Mouse (Mus musculus) heart, postnatal 4 days (tissue): ENCODE results near the gene Muc1. TPM values are rescaled to one million over a fixed set of nuclear protein-coding genes. Genes with fewer than 3 reads are reported as not detected.
A peak's percentile ranks its signal among the peaks of the same experiment; 100 is the strongest.

ENCODE experiments used
- DNase-seq: peaks from one replicate; pipeline ENCODE4 v3.0.0; 2021
- total RNA-seq, 2 experiments: library from RNA; stranded (reverse); gene quantifications; 2 replicates each; pipeline ENCODE4 v1.2.3; 2021

The Muc1 gene
- total RNA-seq, 2 experiments from 2014 or later, result 0.61 to 0.74 TPM

DNA sequence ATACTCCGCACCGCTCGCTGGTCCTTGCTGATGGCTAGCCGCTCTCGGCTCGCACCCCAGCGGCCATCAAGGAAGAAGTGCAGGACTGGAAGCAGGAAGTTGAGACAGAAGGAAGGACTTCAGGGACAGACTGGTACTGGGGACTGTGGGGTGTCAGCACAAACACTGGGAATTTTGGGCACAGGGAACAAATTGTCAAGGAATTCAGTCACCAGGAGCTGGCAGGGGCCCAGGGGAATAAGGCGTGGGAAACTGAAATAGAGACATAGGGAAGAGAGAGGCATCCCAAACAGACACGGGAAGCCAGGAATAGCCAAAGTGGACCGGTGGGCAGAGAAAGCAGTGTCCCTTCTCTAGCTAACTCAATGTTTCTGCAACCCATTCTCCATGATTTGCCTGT lies 7.7 kb downstream of the Muc1 start:
- DNase-seq, result no peak

DNA sequence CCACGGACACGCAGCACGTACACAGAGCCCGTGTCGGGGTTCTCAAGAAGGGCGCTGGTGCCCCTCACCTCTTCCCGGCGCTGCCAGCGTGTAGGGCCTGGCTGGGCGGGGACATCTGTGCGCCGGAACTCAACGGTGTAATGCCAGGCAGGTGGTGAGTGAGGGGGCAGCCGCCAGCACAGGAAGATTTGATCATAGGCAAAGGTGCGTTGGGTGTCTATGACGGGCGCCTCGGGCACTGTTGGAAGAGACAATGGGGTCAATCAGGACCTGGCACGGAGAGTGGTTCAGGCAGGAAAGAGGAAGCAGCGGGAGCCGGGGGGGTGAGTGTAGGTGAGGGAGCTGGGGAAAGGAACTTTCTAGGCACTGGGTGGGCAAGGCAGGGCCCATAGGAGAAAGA lies 8.8 kb downstream of the Muc1 start:
- DNase-seq, result no peak

DNA sequence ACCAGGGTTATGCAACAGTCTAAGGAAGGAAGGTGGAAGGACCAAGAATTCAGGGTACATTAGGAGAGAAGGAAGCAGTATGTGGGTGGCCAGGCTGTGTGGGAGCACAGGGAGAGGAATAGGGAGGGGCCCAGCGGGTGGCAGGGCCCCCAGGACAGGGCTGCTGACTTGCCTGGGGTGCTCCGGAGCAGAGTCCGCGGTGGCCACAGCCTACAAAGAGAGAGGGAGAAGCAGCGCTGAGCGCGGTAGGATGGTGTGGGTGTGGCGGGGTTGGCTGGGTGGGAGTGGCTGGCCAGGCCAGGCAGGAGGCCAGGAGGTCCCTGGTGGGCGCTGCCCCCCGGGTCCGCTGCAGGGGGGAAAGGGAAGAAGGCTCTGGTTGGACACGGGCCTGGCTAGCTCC lies 9.6 kb downstream of the Muc1 start:
- no peak for DNase-seq

DNA sequence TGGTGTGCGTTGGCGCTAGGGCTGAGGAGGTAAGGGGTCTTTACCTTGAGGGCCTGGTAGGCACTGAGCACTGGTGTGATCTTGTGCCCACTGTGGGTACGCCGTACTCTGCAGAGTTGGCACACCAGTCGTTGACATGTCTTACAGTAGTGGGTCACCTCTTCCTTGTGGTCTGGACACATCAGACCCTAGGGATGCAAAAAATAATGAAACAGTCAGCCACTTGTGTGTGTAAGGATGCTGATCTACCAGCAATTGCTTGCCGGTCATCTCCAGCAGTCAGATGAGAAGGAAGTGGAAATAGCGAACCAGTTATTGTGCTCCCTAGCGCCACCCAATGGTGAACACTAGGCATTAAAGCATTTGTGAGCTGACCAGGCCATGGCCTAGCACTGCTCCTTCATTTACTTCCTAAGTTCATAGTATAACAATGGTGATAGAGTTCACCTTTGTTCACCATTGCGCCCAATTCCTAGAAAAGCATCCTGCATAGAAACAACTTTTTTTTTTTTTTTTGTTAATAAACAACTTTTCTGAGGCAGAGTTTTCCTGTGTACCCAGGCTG lies 13.6 kb downstream of the Muc1 start:
- peak; percentile 79 for DNase-seq

DNA sequence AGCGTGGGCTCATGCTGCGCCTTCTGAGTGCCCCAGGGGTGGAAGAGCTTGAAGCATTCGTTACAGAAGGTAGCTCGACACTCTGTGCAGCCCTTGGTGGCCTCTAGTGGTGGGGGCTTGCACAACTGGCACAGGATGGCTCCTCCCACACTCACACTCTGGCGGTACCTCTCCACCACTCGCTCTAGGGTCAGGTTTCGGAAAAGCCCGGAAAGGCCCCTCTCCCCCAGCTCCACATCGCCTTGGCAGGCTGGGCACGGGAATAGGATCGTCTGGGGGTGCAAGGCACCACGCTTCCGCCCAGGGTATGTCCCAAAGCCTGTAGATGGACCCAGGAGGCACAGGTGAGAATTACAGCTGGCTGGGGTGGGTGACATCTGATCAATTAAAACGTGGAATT lies 14.8 kb downstream of the Muc1 start:
- DNase-seq, result peak; percentile 65

DNA sequence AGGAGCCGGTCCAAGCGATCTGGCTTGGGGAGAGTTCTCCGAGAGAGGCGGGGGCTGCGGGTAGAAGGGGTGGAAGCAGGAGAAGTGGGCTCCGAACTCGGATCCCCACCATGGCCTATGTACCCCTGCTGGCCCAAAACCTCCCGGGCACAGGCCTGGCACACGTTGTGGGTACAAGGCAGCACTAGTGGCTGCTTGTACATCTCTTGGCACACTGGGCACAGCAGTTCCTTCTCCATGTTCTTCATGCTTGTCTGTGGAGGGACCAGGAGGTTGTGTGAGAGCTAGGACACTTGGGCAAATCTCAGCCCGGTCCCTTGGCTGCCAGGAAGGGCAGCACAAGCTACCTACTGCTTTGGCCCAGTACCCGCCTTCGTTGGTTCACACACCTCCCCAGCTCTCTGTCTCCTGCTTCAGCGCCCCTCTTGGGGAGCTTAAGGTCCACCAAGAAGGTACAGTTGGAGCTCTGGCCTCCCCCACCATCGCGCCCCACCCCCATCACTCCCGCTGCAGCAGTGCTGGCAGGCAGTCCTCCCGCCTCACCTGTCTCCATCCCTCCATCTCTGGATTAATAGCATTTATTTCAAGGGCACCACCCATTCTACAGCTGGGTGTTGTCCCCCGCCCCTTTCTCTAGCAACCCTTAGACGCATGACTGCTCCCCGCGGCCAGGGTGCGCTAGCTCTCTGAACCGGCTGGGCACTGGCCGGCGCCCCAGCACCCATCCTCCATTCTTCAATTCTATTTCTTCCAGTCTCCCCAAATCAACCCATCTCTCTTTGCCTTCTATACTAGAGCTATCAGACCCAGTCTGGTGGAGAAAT lies 15.5 kb downstream of the Muc1 start:
- DNase-seq, result no peak

DNA sequence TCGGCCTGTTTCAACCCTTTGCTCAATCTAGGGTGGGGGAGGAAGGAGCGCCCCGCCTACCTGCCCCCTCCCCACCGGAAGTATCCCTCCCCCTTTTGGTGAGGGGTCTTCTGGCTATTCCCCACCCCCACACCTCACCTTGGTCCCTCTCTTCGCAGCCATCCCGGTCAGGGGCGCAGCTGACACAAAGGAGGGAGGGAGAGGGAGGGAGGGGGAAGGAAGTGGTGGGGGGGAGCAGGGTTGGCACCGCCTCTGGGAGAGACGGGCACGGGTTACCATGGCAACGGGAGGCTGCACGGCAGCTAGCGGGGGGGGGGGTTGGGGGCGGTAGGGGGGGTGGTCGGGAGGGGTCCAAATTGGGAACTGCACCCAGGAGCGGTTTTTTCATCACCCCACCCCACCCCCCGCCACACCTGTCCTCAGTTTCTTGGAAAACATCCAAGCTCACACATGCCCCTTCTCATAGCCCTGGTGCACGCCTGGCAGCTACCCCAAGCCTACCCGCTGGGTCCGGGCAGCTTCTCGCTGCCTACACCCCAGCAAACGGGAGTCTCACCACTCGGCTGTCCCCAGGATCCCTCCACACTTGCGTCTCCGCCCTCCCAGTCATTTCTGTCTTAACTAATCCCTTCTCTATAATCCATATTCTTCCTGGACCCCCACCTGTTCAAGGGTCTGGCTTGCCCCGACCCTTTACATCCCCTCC lies 16.3 kb downstream of the Muc1 start:
- no peak for DNase-seq

DNA sequence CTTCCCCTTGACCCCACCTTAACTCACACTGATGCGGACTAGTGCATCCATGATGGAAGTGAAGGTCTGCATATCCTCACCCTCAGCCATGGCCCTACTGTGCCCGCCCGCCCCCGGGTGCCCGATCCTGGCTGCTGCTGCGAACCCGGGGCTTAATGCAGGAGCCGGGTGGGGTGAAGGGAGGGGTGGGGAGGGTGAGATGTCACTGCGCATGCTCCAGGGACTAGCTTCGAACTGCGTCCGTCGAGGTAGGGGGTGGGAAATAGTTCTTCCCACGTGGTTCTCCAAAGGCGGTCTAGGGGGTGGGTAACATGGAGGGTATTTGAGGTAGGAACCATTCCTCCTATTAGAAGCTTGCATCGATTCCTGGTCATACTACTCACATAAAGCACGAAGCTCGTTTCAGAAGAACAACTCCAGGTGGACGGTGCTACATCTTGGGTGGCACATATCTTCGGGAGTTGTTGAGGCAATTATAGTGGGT lies 16.9 kb downstream of the Muc1 start, which contains the start of gene Krtcap2:
TSS of gene Krtcap2 (plus strand) at position 279 of the 484 bp plus-strand sequence.
- DNase-seq, result peak; percentile 35

DNA sequence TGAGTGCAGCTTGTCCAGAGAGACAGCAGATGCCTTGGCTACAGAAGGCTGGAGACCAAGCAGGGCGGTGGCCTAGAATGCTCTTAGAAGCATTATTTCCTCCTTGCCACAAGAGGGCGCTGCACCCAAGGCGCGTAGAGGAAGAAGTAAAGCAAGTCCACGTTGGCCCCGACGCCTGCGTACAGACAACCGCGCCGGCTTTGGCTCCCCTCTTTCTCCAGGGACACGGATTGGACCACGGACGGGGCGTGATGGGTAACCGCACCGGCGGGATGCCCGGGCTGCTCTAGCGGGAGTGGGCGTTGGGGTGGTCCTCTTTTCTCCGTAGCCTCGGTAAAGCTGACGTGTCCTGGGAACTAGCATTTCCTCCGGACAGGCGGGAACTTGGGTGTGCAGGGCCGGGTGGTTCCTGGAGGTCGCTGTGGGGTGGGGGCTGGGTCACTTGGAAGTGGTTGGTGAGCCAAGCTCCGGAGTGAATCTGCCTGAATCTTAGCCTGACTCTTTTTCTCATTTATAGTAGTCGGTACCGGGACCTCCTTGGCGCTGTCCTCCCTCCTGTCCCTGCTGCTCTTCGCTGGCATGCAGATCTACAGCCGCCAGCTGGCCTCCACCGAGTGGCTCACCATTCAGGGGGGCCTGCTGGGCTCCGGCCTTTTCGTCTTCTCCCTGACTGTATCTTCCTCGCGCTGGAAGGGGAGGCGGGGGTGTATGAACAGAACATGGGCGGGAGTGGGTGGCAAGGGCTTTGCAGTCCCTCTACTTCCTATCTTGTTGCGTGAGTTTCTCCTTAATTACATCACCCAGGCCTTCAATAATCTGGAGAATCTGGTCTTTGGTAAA lies 17.6 kb downstream of the Muc1 start, which contains the start of gene Trim46:
TSS of gene Trim46 (minus strand) at position 49 of the 840 bp plus-strand sequence.
- DNase-seq, result peak; percentile 90

DNA sequence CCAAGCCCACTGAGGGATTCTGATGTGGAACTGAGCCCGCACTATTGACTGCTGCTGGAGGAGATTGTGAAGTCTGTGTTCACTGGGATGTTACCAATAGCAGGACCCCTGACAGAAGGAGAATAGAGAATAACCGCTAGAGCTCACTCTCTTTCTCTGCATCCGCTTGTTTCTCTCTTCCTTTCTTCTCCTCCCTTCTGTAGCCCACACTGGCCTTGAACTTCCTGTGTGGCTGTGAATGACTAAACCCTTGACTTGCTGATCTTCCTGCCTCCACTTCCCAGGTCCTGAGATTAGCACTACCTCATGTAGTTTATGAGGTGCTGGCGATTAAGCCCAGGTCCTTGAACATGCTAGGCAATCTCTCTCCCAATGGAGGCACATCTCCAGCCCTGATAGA lies 18.6 kb downstream of the Muc1 start:
- DNase-seq, result no peak

DNA sequence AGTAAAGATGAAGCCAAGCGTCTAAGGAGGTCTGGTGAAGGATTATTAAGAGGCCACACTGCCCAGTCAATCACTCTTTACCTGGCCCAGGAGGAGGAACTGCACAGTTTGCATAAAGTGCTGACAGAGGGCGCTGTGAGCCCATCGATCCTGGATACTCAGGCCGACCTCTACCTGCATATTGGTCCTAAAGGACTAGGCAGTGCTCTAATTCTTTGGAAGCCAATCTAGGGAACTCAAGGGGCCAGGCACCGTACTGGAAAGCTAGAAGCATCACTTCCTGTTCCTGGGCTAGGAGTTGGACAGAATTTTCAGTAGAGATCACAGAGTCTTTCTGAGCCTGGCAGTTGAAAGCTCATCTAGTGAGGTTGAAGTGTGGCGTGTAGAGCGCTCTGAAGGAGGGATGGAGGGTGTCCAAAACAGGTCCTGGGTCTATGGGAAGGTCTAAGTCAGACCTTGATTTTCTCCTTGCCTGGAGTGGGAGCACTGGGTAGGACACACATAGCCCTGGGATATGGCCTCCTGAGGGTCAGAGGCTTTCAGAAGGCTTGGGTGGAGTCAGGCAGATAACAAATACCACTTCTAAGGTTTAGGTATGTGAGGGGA lies 21.7 kb downstream of the Muc1 start:
- DNase-seq, result peak; percentile 78

DNA sequence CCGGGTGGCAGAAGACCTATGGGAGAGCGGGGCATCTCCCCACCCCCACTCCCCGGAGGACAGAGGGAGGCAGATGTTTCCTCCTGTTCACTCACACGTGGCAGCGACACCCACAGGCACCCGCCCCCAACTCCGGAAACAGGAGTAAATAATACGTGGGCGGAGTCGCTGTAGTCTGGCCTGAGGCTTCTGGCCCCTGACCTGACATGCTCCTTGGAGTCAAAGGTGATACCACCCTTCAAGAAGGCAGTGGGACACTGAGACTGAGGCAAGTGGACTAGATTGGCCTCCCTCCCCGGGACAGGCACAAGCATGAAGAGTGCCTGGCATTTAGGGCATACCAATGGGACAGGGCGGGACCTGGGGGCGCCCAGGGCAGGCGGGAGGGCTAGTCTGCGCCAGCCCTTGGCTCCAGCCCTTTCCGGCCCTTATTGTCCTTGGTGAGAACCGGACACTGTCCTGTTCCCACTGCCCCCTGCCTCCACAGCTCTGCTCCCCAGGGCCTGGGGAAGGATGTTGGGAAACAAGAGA lies 22.6 kb downstream of the Muc1 start:
- DNase-seq, result peak; percentile 65

DNA sequence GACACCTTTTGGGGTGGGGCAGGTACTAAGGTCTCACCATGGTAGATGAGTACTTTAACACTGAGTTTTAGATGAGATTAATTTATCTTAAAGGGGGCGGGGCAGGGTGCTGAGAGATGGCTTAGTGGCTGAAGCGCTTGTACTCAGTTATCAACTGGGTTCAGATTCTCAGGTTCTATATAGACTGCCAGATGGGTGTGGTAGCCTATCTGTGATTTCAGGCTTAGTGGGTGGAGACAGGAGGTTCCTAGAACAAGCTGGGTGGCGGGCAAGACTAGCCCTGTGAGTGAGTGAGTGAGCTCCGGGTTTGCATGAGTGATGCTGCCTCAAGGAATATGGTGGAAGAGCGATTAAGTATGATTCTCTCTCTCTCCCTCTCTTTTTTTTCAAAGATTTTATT lies 26.1 kb downstream of the Muc1 start:
- no peak for DNase-seq

DNA sequence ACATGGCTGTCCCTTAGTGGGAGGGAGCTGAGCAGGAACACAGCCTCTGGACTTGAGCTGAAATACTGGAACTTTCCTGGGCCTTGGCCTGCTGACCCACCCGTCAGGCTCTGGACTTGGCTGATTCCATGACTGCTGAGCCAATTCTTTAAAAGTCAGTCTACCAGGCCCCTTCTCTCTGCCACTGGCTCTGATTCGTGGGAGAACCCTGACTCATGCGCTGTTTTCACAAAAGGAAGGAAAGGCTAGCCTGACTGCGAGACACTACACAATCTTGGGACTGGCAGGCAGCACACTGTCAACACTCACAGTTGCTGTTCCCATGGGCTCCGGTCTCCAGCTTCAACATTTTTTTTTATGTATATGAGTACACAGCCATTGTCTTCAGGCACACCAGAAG lies 27.3 kb downstream of the Muc1 start:
- peak; percentile 50 for DNase-seq

DNA sequence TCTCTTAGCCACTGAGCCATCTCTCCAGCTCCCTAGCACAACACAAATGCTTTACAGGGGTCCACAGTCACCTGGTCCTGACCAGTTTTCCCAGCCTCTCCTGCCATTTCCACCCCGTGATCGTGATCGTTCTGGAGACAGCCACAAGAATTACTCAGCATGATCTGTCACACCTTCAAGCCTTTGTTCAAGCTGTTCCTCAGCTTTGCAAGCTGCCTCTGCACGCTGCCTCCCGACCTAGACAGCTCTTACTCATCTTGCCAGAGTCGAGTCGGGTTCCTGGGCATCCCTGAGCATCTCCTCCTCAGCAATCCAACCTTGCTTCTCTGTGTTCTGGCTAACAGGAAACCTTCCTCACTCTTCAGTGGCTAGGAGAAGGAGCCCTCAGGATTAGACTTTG lies 30.2 kb downstream of the Muc1 start, which contains the start of gene Dpm3:
TSS of gene Dpm3 (plus strand) at position 283 of the 400 bp plus-strand sequence.
- DNase-seq, result no peak

DNA sequence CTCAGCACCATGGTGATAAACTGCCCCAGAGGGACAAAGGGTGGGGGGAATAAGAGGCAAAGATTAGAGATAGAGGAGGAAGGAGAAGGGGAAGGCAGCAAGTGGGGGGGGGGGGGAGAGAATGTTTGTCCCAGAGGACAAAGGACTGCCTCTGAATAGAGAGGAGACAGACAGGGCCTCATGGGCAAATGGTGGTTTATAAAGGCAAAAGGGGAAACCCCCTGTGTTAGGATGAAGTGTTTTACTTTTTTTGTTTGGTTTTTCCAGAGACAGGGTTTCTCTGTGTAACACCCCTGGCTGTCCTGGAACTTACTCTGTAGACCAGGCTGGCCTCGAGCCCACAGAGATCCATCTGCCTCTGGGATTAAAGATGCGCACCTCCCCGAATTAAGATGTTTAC lies 31.4 kb downstream of the Muc1 start:
- DNase-seq, result no peak

DNA sequence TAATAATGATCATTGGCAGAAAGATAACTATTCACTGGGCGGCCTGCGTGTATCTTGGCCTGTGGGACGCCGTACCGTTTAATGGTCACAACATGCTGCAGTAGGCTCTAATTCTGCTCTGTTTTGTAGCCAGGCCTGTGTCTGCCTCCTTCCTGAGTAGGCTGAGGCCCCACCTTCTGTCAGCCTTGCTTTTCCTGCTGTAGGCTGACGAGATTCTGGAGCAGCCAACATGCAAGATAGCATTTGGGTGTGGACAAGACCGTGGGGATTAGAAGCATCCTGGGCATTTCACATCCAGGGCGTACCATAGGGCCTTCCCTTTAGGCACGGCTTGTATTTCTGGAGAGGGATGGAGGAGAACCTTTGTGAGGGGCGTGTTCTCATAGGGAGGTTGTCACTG lies 33.6 kb downstream of the Muc1 start:
- peak; percentile 48 for DNase-seq

DNA sequence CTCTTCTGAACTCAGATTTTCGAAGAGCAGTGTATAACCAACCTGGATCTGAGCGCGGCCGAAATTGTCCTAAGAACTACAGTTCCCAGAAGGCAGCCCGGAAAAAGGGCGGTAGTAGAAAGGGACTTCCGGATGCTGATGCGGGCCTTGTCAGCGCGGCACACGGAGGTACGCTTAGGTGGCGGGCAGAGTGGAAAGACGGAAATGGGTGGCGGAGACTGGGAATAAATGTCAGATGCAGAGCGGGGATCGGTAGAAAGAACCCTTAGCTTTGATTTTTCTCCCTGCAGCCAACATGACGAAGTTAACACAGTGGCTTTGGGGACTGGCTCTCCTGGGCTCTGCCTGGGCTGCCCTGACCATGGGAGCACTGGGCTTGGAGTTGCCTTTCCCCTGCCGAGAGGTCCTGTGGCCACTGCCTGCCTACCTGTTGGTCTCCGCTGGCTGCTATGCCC lies 37.6 kb downstream of the Muc1 start:
- peak; percentile 76 for DNase-seq

DNA sequence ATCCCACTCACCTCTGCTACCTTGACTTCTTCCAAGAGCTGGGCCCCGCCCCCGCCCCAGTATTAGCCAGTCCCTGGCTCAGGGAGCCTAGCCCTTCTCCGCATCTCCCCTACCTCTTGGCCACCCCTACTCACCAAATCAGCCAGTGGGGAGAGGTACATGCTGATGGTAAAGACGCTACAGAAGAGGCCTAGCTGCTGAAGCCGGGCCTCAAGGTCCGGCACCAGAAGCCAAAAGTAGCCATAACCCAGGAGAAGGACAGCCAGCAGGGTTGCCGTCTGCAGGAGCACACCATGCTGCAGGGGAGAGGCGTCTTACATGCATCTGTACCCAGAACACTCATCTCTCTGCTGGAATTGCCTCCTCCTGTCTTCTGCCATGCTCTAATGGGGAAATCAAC lies 40.1 kb downstream of the Muc1 start:
- no peak for DNase-seq

DNA sequence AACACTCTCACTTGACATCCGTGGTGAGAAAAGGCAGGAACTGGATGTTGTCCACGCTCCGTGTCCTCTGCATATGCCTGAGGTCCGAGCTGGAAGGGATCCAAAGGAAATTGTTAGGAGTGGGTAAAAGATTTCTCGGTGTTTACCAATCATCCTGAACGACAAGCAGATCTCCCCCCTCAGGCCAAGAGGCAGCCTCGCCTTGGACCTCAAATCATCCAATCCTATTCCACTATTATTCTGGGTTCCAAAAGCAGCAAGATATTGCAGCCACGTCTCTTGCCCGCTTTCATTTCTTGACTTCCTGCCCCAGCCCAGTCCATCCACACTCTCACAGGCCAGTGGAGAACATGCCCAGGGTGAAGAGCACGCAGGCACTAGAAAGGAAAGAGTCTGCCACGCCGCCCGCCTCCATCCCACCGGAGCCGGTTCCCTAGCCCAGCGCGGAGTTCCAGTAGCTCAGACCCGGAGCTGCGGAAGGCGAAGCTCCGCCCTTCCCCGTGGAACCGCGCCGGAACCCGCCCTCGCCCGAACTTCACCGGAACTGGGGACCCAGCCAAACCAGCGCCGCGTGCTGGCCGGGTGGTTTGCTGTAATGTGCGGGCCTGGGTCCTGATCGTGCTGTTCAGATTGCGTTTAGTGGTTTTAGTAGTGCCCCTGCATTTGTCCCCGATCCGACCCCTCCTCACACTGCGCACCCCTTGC lies 41.3 kb downstream of the Muc1 start, which contains the start of gene Slc50a1:
TSS of gene Slc50a1 (minus strand) at position 520 of the 705 bp plus-strand sequence.
- peak; percentile 93 for DNase-seq

DNA sequence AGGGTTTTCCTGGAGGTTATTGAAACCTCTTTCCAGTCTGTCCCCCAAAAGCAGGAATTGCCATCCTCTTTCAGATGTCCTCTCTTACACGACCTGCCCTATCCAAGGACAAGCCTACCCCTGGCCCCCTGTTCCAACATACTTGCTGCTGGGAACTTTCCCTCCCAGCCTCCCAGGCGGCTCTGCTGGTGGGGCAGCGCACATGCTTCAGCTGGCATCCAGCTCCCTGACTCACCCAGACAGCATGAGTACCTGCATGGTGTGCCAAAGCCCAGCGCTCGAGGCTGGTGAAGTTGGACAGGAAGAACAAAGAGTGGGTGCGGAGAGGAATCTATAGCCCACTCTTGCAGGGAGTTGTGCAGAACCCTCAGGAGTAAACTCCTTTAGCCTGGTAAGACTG lies 42.0 kb downstream of the Muc1 start:
- peak; percentile 70 for DNase-seq
